Mouse (Mus musculus): ENCODE results near the gene Afmid. TPM values are rescaled to one million over a fixed set of nuclear protein-coding genes. Genes with fewer than 3 reads are reported as not detected.

Gene Afmid
- polyA plus RNA-seq (2012; rRNA removed), result 12.5 and 14.7 TPM in 2 replicates

GRCm38 (mm10) chr11:117825333-117826101 lies at the start of gene Afmid, which contains the start of gene Tk1:
Gene Afmid, plus strand, starts transcription at chr11:117825924.
Gene Tk1, minus strand, starts transcription at chr11:117826092.

GRCm38 (mm10) chr11:117781993-117782704 lies 43.6 kb upstream of the Afmid start, which contains the start of the genes Tmc8 and Tmc6:
Gene Tmc8, plus strand, starts transcription at chr11:117782076.
Gene Tmc6, minus strand, starts transcription at chr11:117782198.

GRCm38 (mm10) chr11:117797511-117798159 lies 28.1 kb upstream of the Afmid start, which contains the start of gene 6030468B19Rik:
Gene 6030468B19Rik, plus strand, starts transcription at chr11:117797660.

GRCm38 (mm10) chr11:117809407-117810311 lies 16.1 kb upstream of the Afmid start, which contains the start of the genes Gm20708 and Syngr2:
Gene Gm20708, plus strand, starts transcription at chr11:117809668.
Gene Syngr2, plus strand, starts transcription at chr11:117809668.

GRCm38 (mm10) chr11:117848985-117849671 lies 23.4 kb downstream of the Afmid start, which contains the start of gene Birc5:
Gene Birc5, plus strand, starts transcription at chr11:117849251.

GRCm38 (mm10) chr11:117860601-117861000 lies 34.9 kb downstream of the Afmid start, which contains the start of gene Tmem235:
Gene Tmem235, plus strand, starts transcription at chr11:117860752.

GRCm38 (mm10) chr11:117872861-117873608 lies 47.3 kb downstream of the Afmid start, which contains the start of gene Tha1:
Gene Tha1, minus strand, starts transcription at chr11:117873481.

Other genes starting within 250 kb of the Afmid start
- 16.9 and 17.6 TPM in 2 replicates for gene Tnrc6c, start 171.6 kb upstream of the Afmid start, polyA plus RNA-seq (2012; rRNA removed)
- gene Tmc8, start 43.8 kb upstream of the Afmid start, polyA plus RNA-seq (2012; rRNA removed), result 28.6 and 35.7 TPM in 2 replicates
- gene Tmc6, start 43.7 kb upstream of the Afmid start, polyA plus RNA-seq (2012; rRNA removed), result 103 and 111 TPM in 2 replicates
- gene 6030468B19Rik, start 28.3 kb upstream of the Afmid start, polyA plus RNA-seq (2012; rRNA removed), result 0.28 and 0.38 TPM in 2 replicates
- 0.12 TPM in 1 of 2 replicates, not detected in the other for gene Gm20708, start 16.3 kb upstream of the Afmid start, polyA plus RNA-seq (2012; rRNA removed)
- gene Syngr2, start 16.3 kb upstream of the Afmid start, polyA plus RNA-seq (2012; rRNA removed), result 338 and 560 TPM in 2 replicates
- 42.2 and 49.5 TPM in 2 replicates for gene Tk1, start 168 bp downstream of the Afmid start, polyA plus RNA-seq (2012; rRNA removed)
- 9.9 and 12.5 TPM in 2 replicates for gene Birc5, start 23.3 kb downstream of the Afmid start, polyA plus RNA-seq (2012; rRNA removed)
- 0.07 TPM in 1 of 2 replicates, not detected in the other for gene Tmem235, start 34.8 kb downstream of the Afmid start, polyA plus RNA-seq (2012; rRNA removed)
- 31.2 and 33.4 TPM in 2 replicates for gene Tha1, start 47.6 kb downstream of the Afmid start, polyA plus RNA-seq (2012; rRNA removed)
- 18.9 and 26.0 TPM in 2 replicates for gene Socs3, start 144.1 kb downstream of the Afmid start, polyA plus RNA-seq (2012; rRNA removed)
- 54.5 and 66.6 TPM in 2 replicates for gene Pgs1, start 160.4 kb downstream of the Afmid start, polyA plus RNA-seq (2012; rRNA removed)